Mouse (Mus musculus): ENCODE data around the gene Mob1a.

Mob1a gene

GRCm38 (mm10) chr6:83325525-83326393 is at the start of gene Mob1a, which contains the start of gene Mthfd2:
TSS of gene Mob1a (plus strand) at chr6:83326016.
TSS of gene Mthfd2 (minus strand) at chr6:83325908.
- DNase-seq (ENCODE audit: low spot score in 2 of 2), result peak; percentile 89 to 91

- no peak for DNase-seq (ENCODE audit: low spot score in 2 of 2)
Observed at GRCm38 (mm10) chr6:83277151-83277550, 48.7 kb upstream of the Mob1a start.

- no peak for DNase-seq (ENCODE audit: low spot score in 2 of 2)
Observed at GRCm38 (mm10) chr6:83278881-83279280, 46.9 kb upstream of the Mob1a start.

GRCm38 (mm10) chr6:83280256-83280955 is 45.4 kb upstream of the Mob1a start:
- DNase-seq (ENCODE audit: low spot score in 2 of 2), result no peak

- no peak for DNase-seq (ENCODE audit: low spot score in 2 of 2)
Observed at GRCm38 (mm10) chr6:83300447-83301229, 25.2 kb upstream of the Mob1a start.

GRCm38 (mm10) chr6:83301294-83301693 is 24.5 kb upstream of the Mob1a start:
- DNase-seq (ENCODE audit: low spot score in 2 of 2), result no peak

GRCm38 (mm10) chr6:83302264-83302663 is 23.6 kb upstream of the Mob1a start:
- DNase-seq (ENCODE audit: low spot score in 2 of 2), result no peak

- DNase-seq (ENCODE audit: low spot score in 2 of 2), result no peak
Observed at GRCm38 (mm10) chr6:83309017-83309416, 16.8 kb upstream of the Mob1a start.

- DNase-seq (ENCODE audit: low spot score in 2 of 2), result no peak
Observed at GRCm38 (mm10) chr6:83311206-83311605, 14.6 kb upstream of the Mob1a start.

GRCm38 (mm10) chr6:83312021-83312420 is 13.8 kb upstream of the Mob1a start:
- no peak for DNase-seq (ENCODE audit: low spot score in 2 of 2)

GRCm38 (mm10) chr6:83312514-83312913 is 13.3 kb upstream of the Mob1a start:
- no peak for DNase-seq (ENCODE audit: low spot score in 2 of 2)

GRCm38 (mm10) chr6:83315293-83315692 is 10.5 kb upstream of the Mob1a start:
- no peak for DNase-seq (ENCODE audit: low spot score in 2 of 2)

- no peak for DNase-seq (ENCODE audit: low spot score in 2 of 2)
Observed at GRCm38 (mm10) chr6:83316022-83316421, 9.8 kb upstream of the Mob1a start.

GRCm38 (mm10) chr6:83317108-83317741 is 8.6 kb upstream of the Mob1a start:
- DNase-seq (ENCODE audit: low spot score in 2 of 2), result peak; percentile 89 to 91

GRCm38 (mm10) chr6:83321927-83322326 is 3.9 kb upstream of the Mob1a start:
- no peak for DNase-seq (ENCODE audit: low spot score in 2 of 2)

GRCm38 (mm10) chr6:83322794-83323193 is 3.0 kb upstream of the Mob1a start:
- no peak for DNase-seq (ENCODE audit: low spot score in 2 of 2)

- no peak for DNase-seq (ENCODE audit: low spot score in 2 of 2)
Observed at GRCm38 (mm10) chr6:83323652-83324419, 2.0 kb upstream of the Mob1a start.

- no peak for DNase-seq (ENCODE audit: low spot score in 2 of 2)
Observed at GRCm38 (mm10) chr6:83326394-83326736, 549 bp downstream of the Mob1a start.

- DNase-seq (ENCODE audit: low spot score in 2 of 2), result no peak
Observed at GRCm38 (mm10) chr6:83326761-83327160, 945 bp downstream of the Mob1a start.

- no peak for DNase-seq (ENCODE audit: low spot score in 2 of 2)
Observed at GRCm38 (mm10) chr6:83327591-83328190, 1.9 kb downstream of the Mob1a start.

GRCm38 (mm10) chr6:83341387-83341786 is 15.6 kb downstream of the Mob1a start:
- DNase-seq (ENCODE audit: low spot score in 2 of 2), result no peak

Data from frontal cortex, postnatal 10 days (tissue).